Comparison of ENCODE assay signal across 18 mouse cellular contexts in the genomic region with DNA sequence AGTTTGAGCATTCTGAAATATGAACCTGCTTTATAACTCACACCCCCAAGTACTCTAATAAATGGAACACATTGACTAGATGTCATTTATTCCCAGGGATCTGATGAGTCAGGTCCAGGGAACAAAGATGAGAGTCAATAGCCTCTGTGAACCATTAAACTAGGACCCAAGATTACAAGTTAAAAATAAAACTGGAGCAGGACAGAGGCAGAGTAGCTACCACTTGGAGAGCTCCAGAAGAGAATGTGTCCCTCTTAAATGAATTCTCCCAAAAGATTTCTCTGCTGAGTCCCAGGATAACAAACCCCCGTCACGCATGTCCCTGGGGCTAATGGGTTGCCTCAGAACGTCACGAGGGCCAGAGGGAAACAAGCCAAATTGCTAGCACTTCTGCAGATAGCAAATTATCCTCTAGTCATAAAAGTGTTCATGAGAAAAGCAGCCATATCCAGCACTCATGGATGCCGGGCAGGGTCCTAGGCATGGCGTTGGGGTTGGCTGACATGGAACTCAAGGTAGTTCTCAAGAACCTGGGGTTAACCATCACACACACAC. TPM values are rescaled to one million over a fixed set of nuclear protein-coding genes. Genes with fewer than 3 reads are reported as not detected.
DNase-seq lines count a peak whose midpoint lies in the region.
"Had no signal": no experiment of that assay in that cellular context is flagged by ENCODE, and none has a peak within 500 bp of the region (broad histone marks: within the 10 kb centered on the region; RNA-seq: fewer than 3 reads in every experiment).

No protein-coding gene starts in this region.

- no peaks in the 10 kb centered on the region for H3K27me3 ChIP-seq in heart, embryonic 10.5 days (ENCODE audit: insufficient read depth, poor library complexity, severe bottlenecking)
- H3K27me3 ChIP-seq: forebrain, embryonic 12.5 days; liver, embryonic 15.5 days; midbrain, embryonic 15.5 days had no signal

- H3K9me3 ChIP-seq in heart, embryonic 10.5 days, result no peaks in the 10 kb centered on the region
- H3K9me3 ChIP-seq: forebrain, embryonic 12.5 days; hindbrain, embryonic 10.5 days; liver, embryonic 15.5 days; megakaryocyte, embryonic 14.5 days; midbrain, embryonic 15.5 days had no signal

- H3K27ac ChIP-seq in heart, embryonic 10.5 days, result no peak overlapping the region
- H3K27ac ChIP-seq: forebrain, embryonic 12.5 days; heart, adult 2 months; hindbrain, embryonic 10.5 days; liver, embryonic 15.5 days; midbrain, embryonic 15.5 days had no signal

- 74% methylated on average over 6 of the region's 6 CpGs for WGBS in heart, embryonic 10.5 days

- no peaks in the 10 kb centered on the region for H3K36me3 ChIP-seq in heart, embryonic 10.5 days
- H3K36me3 ChIP-seq: forebrain, embryonic 12.5 days; hindbrain, embryonic 10.5 days; liver, embryonic 15.5 days; midbrain, embryonic 15.5 days had no signal

- H3K4me3 ChIP-seq in heart, embryonic 10.5 days, result no peak overlapping the region
- H3K4me3 ChIP-seq: forebrain, embryonic 12.5 days; heart, adult 2 months; hindbrain, embryonic 10.5 days; liver, embryonic 15.5 days; megakaryocyte, embryonic 14.5 days; midbrain, embryonic 15.5 days had no signal

- no peaks in the 10 kb centered on the region for H3K4me1 ChIP-seq in heart, embryonic 10.5 days
- H3K4me1 ChIP-seq: forebrain, embryonic 12.5 days; liver, embryonic 15.5 days; megakaryocyte, embryonic 14.5 days; midbrain, embryonic 15.5 days had no signal

- DNase-seq in heart, adult 18-20 months, result peak; percentile 32 to 52
- no peak for DNase-seq in heart, embryonic 10.5 days (ENCODE audit: low spot score)
- peak; percentile 25 for DNase-seq in heart, postnatal 4 days
- peak; percentile 78 for DNase-seq in kidney, adult 9 months
- DNase-seq in kidney, postnatal 4 days, result peak; percentile 21 to 36
- no peak for DNase-seq in layer of hippocampus, postnatal 10 days (ENCODE audit: low spot score in 2 of 2)
- no peak for DNase-seq in layer of hippocampus, postnatal 36 days
- DNase-seq: cerebellum, postnatal 25 days; lung, postnatal 10 days; retina, postnatal 1 day; right cerebral cortex, postnatal 4 days had no signal

RNA-seq across cellular contexts. Expression of a gene that starts 10.0 kb away (rescaled TPM):
- not detected for total RNA-seq in heart, adult 18-20 months (2021)
- 0.10 TPM in 1 of 2 replicates, not detected in the other for polyA plus RNA-seq in heart, embryonic 10.5 days (2016; fragmentation: Nextera tagmentation; extraction: Ambion mirVana)
- not detected for total RNA-seq in heart, postnatal 4 days (2021)
- 1 to 10 TPM in 1 of 2 experiments, under 1 TPM in 1; 0.55 to 1.7 TPM for total RNA-seq in layer of hippocampus, postnatal 10 days (2021)
- under 1 TPM; 0.50 to 0.63 TPM for total RNA-seq in layer of hippocampus, postnatal 36 days (2021)
- total RNA-seq: heart, adult 2 months; left cerebral cortex, postnatal 14 days had no signal
- polyA plus RNA-seq: forebrain, embryonic 12.5 days; heart, adult 2 months; hindbrain, embryonic 10.5 days; liver, embryonic 15.5 days; midbrain, embryonic 15.5 days had no signal

RNA-seq across cellular contexts. Expression of a gene that starts 35.0 kb away (rescaled TPM):
- 1 to 10 TPM; 5.8 to 7.4 TPM for total RNA-seq in heart, adult 18-20 months (2021)
- polyA plus RNA-seq in heart, embryonic 10.5 days (2016; fragmentation: Nextera tagmentation; extraction: Ambion mirVana), result 14.2 and 17.8 TPM in 2 replicates
- 10 to 100 TPM; 15.5 to 16.7 TPM for total RNA-seq in heart, postnatal 4 days (2021)
- total RNA-seq in layer of hippocampus, postnatal 10 days (2021), result 10 to 100 TPM; 27.1 to 27.9 TPM
- total RNA-seq in layer of hippocampus, postnatal 36 days (2021), result 10 to 100 TPM; 25.2 to 28.3 TPM

RNA-seq across cellular contexts. Expression of a gene that starts 35.3 kb away (rescaled TPM):
- total RNA-seq in heart, adult 18-20 months (2021), result 1 to 10 TPM; 4.5 to 4.8 TPM
- polyA plus RNA-seq in heart, embryonic 10.5 days (2016; fragmentation: Nextera tagmentation; extraction: Ambion mirVana), result 8.4 and 9.4 TPM in 2 replicates
- 1 to 10 TPM; 9.7 TPM for total RNA-seq in heart, postnatal 4 days (2021)
- 1 to 10 TPM; 8.5 to 9.9 TPM for total RNA-seq in layer of hippocampus, postnatal 10 days (2021)
- 1 to 10 TPM; 7.7 to 9.9 TPM for total RNA-seq in layer of hippocampus, postnatal 36 days (2021)

Comparison
In these comparisons a context has a peak if more than half of its experiments do, and no peak if none do; other contexts are left out.
1. DNase-seq: peak in heart, adult 18-20 months (2 of 2), heart, postnatal 4 days (single experiment), kidney, adult 9 months (single experiment) and kidney, postnatal 4 days (2 of 2); none in heart, embryonic 10.5 days (single experiment), layer of hippocampus, postnatal 10 days (0 of 2) and layer of hippocampus, postnatal 36 days (0 of 2).